Mouse (Mus musculus) gastrocnemius, postnatal 4 days (tissue): ENCODE results near the gene Gm7714. TPM values are rescaled to one million over a fixed set of nuclear protein-coding genes. Genes with fewer than 3 reads are reported as not detected.
"Not testable (repeated sequence)": the region's sequence is repeated elsewhere in the genome, so short reads cannot be mapped to it uniquely, and the experiment has no call there.

Experiments used
- DNase-seq, 2 experiments: peaks; one replicate each; pipeline ENCODE4 v3.0.0; 2021 to 2022; ENCODE audit warnings: low spot score in 2 of 2, mixed read lengths in 2 of 2
- long read RNA-seq, 2 experiments: library from polyadenylated mRNA; stranded (forward); transcript quantifications; one replicate each; pipeline ENCODE4 v2.0.0; 2021
- total RNA-seq, 2 experiments: library from RNA; stranded (reverse); gene quantifications; 2 replicates each; pipeline ENCODE4 v1.2.3; 2021

The Gm7714 gene
- not detected for total RNA-seq
- long read RNA-seq, experiment 1, result 0 reads
- long read RNA-seq, experiment 2, result 0 reads

DNA sequence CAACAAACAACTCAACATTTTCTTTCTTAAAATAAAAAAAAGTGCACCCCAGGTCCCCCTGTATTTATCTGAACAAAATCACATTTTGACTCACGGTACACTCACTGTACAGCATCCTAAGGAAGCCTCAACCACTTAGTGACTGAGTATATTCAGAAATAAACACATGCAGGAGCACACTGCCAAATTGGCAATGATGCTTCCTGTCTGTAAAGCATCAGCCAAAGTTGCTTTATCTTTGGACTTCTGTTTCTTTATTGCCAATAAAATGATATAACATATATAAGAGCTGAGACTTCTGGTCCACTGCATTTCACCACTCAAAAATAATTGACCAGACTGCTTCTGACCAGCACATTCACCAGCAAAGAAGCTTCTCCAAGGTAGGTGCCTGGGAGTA is at the start of gene Gm7714:
Gene Gm7714, plus strand, starts transcription at position 301 of the 400 bp plus-strand sequence.
- DNase-seq, result no peak

DNA sequence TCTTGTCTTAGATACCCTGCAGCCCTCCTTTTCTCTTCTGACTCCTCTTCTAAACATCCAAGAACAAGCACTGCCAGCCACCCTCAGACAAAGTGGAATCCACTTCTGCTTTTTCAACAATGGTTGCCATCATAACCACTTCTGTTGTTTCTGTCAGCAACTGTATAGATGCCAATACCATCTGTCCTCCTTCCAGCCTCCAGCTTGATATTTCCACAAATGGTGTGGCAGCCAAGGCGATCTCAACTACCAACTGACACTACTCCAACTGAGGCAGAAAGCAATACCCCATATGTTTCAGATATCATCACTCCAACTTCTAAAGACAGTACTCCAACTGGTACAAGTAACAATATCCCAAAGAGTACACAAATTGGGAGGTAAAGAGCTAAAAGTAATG is 12.2 kb upstream of the Gm7714 start:
- no peak for DNase-seq

DNA sequence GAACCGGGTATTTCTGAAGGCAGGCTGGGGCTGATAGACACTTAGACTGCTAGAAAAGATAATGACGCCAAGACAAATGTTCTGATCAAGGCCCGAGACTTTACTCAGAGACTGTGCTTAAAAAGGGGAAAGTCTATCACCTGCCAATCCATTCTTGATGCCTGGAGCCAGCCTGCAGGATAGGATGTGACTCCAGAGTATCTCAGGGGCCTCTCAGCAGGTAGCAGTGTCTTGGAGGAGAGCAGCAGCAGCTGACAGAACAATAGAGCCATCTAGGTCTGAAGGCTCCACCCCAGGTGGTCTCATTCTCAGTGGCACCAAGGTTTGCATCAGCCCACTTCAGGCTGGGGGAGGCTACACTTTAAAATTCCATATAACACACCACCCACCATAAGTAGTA is 42.6 kb downstream of the Gm7714 start:
- DNase-seq, result not testable (repeated sequence)

DNA sequence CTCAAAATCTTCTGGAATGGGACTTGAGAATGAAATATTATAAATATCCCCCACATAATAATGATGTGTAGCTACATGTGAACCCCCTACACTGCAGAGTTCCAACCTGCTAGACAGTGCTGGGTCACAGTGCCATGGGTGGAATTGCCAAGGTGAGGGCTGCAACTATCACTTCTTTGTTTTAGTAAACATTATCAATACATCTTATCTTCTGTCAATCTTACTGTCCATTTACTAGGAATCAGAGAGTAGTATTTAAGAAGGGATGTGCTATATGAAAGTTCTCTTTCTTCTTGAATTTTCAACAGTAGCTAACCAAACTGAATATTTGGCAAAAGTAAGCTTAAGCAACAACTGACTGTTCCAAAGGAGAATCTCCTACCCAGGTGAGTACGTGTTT is 48.3 kb downstream of the Gm7714 start, which contains the start of gene Prol1:
Gene Prol1, plus strand, starts transcription at position 301 of the 400 bp plus-strand sequence.
- no peak for DNase-seq

Other genes starting within 250 kb of the Gm7714 start
- gene Smr2, start 182.4 kb upstream of the Gm7714 start, total RNA-seq, result not detected
- not detected for gene Gm11116, start 157.4 kb upstream of the Gm7714 start, total RNA-seq
- not detected for gene Gm11115, start 114.8 kb upstream of the Gm7714 start, total RNA-seq
- not detected for gene Prol1, start 48.4 kb downstream of the Gm7714 start, total RNA-seq
- gene Amtn, start 107.2 kb downstream of the Gm7714 start, total RNA-seq, result under 1 TPM; 0.26 to 0.74 TPM
- gene Ambn, start 187.1 kb downstream of the Gm7714 start, total RNA-seq, result not detected
- not detected for gene Enam, start 219.1 kb downstream of the Gm7714 start, total RNA-seq